Mouse (Mus musculus) ES-Bruce4 (cell line): ENCODE data around the gene Tacr2. TPM values are rescaled to one million over a fixed set of nuclear protein-coding genes. Genes with fewer than 3 reads are reported as not detected.

ENCODE experiments used
- H3K27ac ChIP-seq: 2 replicates; pipeline ENCODE4 v1.5.1; 2012; ENCODE audit warnings: low read length, inconsistent platforms; ENCODE audit not compliant: insufficient read depth
- H3K27me3 ChIP-seq: 2 replicates; pipeline ENCODE4 v1.6.1; 2012; ENCODE audit warnings: mild to moderate bottlenecking, low read length, inconsistent platforms; ENCODE audit not compliant: control insufficient read depth, poor library complexity, insufficient read depth, severe bottlenecking
- H3K36me3 ChIP-seq: 2 replicates; pipeline ENCODE4 v1.6.1; 2012; ENCODE audit warnings: inconsistent platforms, mild to moderate bottlenecking, low read length, moderate library complexity; ENCODE audit not compliant: control insufficient read depth, poor library complexity, insufficient read depth, severe bottlenecking
- H3K4me1 ChIP-seq: one replicate; pipeline ENCODE4 v1.8.1; 2011; ENCODE audit warnings: low read length; ENCODE audit not compliant: control insufficient read depth, insufficient read depth
- H3K4me3 ChIP-seq: 2 replicates; pipeline ENCODE4 v1.5.1; 2011; ENCODE audit warnings: low read depth, mild to moderate bottlenecking, low read length
- H3K9ac ChIP-seq: 2 replicates; pipeline ENCODE4 v1.6.1; 2012; ENCODE audit warnings: low read depth, mild to moderate bottlenecking, inconsistent platforms; ENCODE audit not compliant: poor library complexity, severe bottlenecking
- H3K9me3 ChIP-seq: replicated peaks from 2 replicates; pipeline ENCODE4 v1.6.1; 2012; ENCODE audit warnings: mild to moderate bottlenecking, low read length, inconsistent platforms; ENCODE audit not compliant: control insufficient read depth, poor library complexity, insufficient read depth, severe bottlenecking
- CTCF ChIP-seq: IDR thresholded peaks from one replicate; pipeline ENCODE4 v1.8.1; 2011; ENCODE audit warnings: low read depth, low read length
- EP300 ChIP-seq: IDR thresholded peaks from 2 replicates; pipeline ENCODE4 v1.6.1; 2011; ENCODE audit warnings: low read depth, low read length; ENCODE audit not compliant: insufficient read depth
- POLR2A ChIP-seq: IDR thresholded peaks from one replicate; pipeline ENCODE4 v1.8.1; 2011; ENCODE audit warnings: low read length; ENCODE audit not compliant: insufficient read depth
- polyA plus RNA-seq: library from polyadenylated mRNA; stranded (reverse); fragments of >200 nt; gene quantifications from 2 replicates; pipeline ENCODE4 v1.2.4, GENCODE M21; 2011; ENCODE audit warnings: low read depth; ENCODE audit not compliant: missing spikeins, insufficient read depth, insufficient read length

Gene Tacr2
- not detected in 2 replicates for polyA plus RNA-seq

DNA sequence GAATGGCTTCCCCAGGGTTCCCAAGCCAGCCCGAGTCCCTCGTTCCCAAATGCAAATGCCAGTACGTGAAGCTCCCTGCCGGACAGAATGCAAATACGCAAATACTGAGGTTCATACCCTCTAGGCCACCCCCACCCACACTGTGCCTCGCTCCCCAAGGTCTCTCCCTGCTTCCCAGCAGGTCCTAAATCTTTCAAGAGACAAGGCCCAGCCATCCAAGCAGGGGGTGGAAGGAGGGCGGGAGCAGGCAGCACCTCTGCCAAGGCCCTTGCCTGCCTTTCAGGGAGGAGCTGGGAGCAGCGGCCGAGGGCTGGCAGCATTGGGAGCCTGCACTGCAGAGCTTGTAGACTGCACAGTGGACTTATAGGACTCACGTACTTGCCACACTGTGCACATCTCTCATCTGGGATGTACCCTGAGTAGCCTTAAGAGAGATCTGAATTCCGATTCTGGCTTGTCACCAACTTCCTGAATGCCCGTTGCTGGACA lies at the start of gene Tacr2:
Tacr2 (plus strand) TSS at position 439 of the 489 bp plus-strand sequence.
- Histone ChIP-seq H3K27ac (no peak within 1 kb of the TSS), H3K27me3 (no peaks in the 10 kb centered on the region), H3K9me3 (no peaks in the 10 kb centered on the region), H3K9ac (no peak within 1 kb of the TSS), H3K4me3 (no peak within 1 kb of the TSS), H3K4me1 (no peaks in the 10 kb centered on the region), H3K36me3 (no peaks in the 10 kb centered on the region)
- TF ChIP-seq POLR2A (no peak), EP300 (no peak), CTCF (no peak)

DNA sequence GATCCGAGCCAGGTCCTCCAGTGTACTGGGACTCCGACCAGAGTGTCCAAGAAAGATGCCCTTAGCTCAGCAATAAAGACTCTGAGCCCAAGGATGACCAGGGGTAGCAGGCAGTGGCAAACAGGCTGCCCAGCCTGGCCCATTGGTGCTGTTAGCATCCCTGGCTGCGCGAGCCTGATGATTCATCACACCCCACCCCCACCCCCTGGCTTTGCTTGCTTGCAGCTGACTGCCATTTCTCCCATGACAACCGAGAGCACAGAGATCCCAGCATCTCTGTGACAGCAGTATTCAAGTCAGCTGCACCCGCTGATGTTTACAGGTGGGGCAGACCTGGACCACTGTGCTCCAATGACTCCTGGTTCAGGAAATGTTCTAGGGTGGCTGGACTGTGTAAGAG lies 49.7 kb upstream of the Tacr2 start:
- Histone ChIP-seq H3K36me3 (no peaks in the 10 kb centered on the region), H3K4me1 (no peaks in the 10 kb centered on the region), H3K27ac (no peak overlapping the region), H3K4me3 (no peak overlapping the region), H3K9me3 (no peaks in the 10 kb centered on the region), H3K9ac (no peak overlapping the region), H3K27me3 (no peaks in the 10 kb centered on the region)
- TF ChIP-seq POLR2A: no peak
- TF ChIP-seq EP300: no peak
- TF ChIP-seq CTCF: no peak

DNA sequence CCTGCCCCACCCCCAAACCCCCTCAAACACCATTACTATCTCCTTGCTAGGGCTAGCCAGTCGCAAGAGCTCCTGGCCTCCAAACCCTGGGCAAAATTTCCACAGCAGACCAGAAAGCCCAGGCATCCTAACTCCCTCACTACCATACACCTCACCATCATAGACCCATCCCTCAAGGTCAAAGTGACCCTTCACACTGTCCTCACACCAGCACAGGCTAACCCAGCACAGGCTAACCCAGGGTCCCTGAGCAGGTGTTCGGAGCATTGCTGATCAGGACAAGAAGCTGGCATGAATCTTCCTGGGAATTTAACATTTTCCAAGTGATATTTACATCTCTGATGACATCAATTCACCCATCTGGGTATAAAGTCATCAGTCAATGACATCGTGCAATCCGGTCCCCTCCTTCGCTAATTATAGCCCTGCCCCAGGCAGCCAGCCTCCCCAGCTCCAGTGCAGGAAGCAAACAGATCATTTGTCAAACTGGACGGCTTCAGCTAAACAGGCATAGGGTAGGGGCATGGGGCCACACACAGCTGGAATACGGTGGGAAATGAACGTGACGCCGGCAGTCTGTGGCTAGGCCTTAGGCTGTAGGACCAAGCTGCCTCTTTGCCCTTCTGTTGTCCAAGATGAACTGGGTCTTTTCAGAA lies 43.9 kb upstream of the Tacr2 start:
- peaks cover 2% of the 10 kb centered on the region for H3K4me1 ChIP-seq
- H3K27me3 ChIP-seq: no peaks in the 10 kb centered on the region
- TF ChIP-seq EP300 (no peak), CTCF (no peak), POLR2A (no peak)
- H3K9ac ChIP-seq: no peak overlapping the region
- H3K9me3 ChIP-seq: no peaks in the 10 kb centered on the region
- H3K36me3 ChIP-seq: no peaks in the 10 kb centered on the region
- no peak overlapping the region for H3K4me3 ChIP-seq
- H3K27ac ChIP-seq: no peak overlapping the region

DNA sequence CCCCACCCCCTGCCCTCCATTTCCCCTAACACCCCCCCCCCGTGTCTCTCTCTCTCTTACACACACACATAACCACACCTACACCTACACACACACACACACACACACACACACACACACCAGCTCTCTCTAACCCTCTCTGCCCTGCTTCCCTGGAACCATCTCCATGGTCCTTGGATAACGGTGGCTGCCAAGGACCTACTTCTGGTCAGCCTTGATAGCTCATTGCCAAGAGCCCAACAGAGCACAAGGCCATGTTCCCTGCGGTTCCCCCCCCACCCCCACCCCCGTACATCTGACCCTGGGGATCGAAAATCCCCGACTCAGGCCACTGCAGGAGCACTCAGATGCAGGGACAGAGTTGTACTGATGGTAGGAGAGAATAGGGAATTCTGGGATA lies 40.9 kb upstream of the Tacr2 start:
- Histone ChIP-seq H3K9ac (no peak overlapping the region), H3K36me3 (no peaks in the 10 kb centered on the region), H3K4me3 (no peak overlapping the region), H3K27ac (no peak overlapping the region), H3K4me1 (peaks cover 2% of the 10 kb centered on the region), H3K9me3 (no peaks in the 10 kb centered on the region), H3K27me3 (no peaks in the 10 kb centered on the region)
- TF ChIP-seq CTCF: no peak
- no peak for TF ChIP-seq EP300
- TF ChIP-seq POLR2A: no peak

DNA sequence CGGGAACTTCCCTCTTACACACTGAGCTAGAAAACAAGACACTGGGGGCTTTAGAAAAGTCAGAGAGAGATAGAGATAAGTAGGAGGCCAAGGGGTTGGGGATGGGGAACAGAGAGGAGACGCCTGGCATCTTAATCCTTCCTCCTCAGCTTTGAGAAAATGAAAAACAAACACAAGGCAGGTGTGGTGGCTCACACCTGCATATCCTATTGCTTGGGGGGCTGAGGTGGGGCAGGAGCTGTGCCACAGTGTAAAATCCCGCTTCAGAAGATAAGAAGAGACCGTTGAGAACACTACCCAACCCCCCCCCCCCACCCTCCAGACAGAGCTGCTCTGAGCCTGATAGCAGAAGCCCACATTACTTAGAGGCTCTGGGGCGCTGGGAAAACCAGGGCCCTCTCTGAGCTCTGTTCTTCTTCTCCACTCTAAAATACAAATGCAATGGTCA lies 37.0 kb upstream of the Tacr2 start:
- Histone ChIP-seq H3K27me3 (no peaks in the 10 kb centered on the region), H3K27ac (no peak overlapping the region), H3K9me3 (no peaks in the 10 kb centered on the region), H3K4me1 (peaks cover 4% of the 10 kb centered on the region), H3K9ac (no peak overlapping the region), H3K4me3 (no peak overlapping the region), H3K36me3 (no peaks in the 10 kb centered on the region)
- TF ChIP-seq CTCF (no peak), POLR2A (no peak), EP300 (no peak)

DNA sequence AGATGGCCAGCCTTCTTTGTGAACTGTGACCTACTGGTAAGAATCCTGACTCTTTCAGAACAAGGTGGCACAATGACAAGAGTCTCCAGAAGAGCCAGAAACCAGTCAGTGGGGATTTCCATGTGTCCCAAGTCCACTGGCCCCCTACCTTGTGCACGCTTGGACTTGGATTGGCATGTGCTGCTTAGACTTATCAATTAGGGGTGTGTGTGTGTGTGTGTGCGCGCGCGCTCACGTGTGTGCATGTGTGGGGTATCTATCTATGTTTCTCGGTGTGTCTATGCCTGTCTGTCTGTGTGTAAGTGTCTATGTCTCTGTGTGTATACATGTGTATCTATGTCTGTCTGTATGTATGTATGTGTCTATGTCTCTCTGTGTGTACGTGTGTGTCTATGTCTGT lies 36.6 kb upstream of the Tacr2 start:
- no peak overlapping the region for H3K9ac ChIP-seq
- no peak overlapping the region for H3K4me3 ChIP-seq
- no peak overlapping the region for H3K27ac ChIP-seq
- H3K9me3 ChIP-seq: no peaks in the 10 kb centered on the region
- TF ChIP-seq POLR2A (no peak), CTCF (no peak), EP300 (no peak)
- no peaks in the 10 kb centered on the region for H3K36me3 ChIP-seq
- no peaks in the 10 kb centered on the region for H3K27me3 ChIP-seq
- H3K4me1 ChIP-seq: peaks cover 2% of the 10 kb centered on the region
